Mouse (Mus musculus): Measurements from ENCODE around the gene Tbx19.

DNA sequence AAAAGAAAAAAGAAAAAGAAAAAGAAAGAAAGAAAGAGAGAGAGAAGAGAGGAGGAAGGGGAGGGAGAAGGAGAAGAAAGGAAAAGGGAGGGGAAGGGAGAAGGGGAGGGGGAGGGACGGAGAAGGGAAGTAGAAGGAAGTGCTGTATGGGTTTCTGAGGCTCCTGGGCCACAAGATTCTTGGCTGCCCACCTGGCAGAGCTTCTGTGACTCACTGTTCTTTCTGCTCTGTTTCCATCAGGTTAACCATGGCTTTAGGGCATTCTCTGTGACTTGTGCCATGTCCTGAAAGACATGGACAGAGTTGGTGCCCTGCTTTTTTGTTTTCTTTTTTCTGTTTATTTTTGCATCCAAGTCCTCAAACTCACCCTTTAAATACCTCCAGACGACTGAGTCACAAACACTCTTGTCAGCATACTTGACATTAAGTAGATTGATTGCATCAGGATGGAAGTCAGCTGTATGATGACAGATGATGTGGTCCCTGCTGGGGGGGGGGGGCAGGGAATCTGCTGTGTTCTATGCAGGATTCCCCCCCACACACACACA lies 43.0 kb upstream of the Tbx19 start:
- TF ChIP-seq CTCF (IDR thresholded peaks at IDR 0.05; ENCODE audit: extremely low read depth, insufficient read length, insufficient replicate concordance, low read depth, low read length): no peak
- no peak for TF ChIP-seq POLR2A (IDR thresholded peaks at IDR 0.05; ENCODE audit: low read depth, low read length)

Measured in small intestine, adult 2 months (tissue).